Mouse (Mus musculus) stomach, embryonic 16.5 days (tissue): ENCODE measurements around the gene Gm10273. TPM values are rescaled to one million over a fixed set of nuclear protein-coding genes. Genes with fewer than 3 reads are reported as not detected.

Experiments
- ATAC-seq: fragments of 200-750 bp; cut with Nextera tagmentation; 2 replicates; pipeline ENCODE4 v1.8.0; 2017; ENCODE audit warnings: moderate number of reproducible peaks, moderate TSS enrichment; ENCODE audit not compliant: insufficient read depth, low FRiP score
- H3K27ac ChIP-seq: fragments of 300-500 bp; sonication (generic); 2 replicates; pipeline ENCODE4 v1.5.1; 2014; ENCODE audit warnings: low read length
- H3K27me3 ChIP-seq: fragments of 300-500 bp; sonication (generic); 2 replicates; pipeline ENCODE4 v1.6.1; 2014; ENCODE audit warnings: low read length, control low read depth, mixed read lengths; ENCODE audit not compliant: control insufficient read depth, insufficient read depth
- H3K36me3 ChIP-seq: fragments of 300-500 bp; sonication (generic); 2 replicates; pipeline ENCODE4 v1.6.1; 2014; ENCODE audit warnings: low read length; ENCODE audit not compliant: control insufficient read depth, insufficient read depth
- H3K4me1 ChIP-seq: fragments of 300-500 bp; sonication (generic); 2 replicates; pipeline ENCODE4 v1.6.1; 2014; ENCODE audit warnings: low read length, control low read depth, mixed read lengths; ENCODE audit not compliant: control insufficient read depth, insufficient read depth
- H3K4me2 ChIP-seq: fragments of 300-500 bp; sonication (generic); 2 replicates; pipeline ENCODE4 v1.6.1; 2014; ENCODE audit warnings: low read depth, low read length, mixed read lengths
- H3K4me3 ChIP-seq: fragments of 300-500 bp; sonication (generic); replicated peaks from 2 replicates; pipeline ENCODE4 v1.5.1; 2014; ENCODE audit warnings: mild to moderate bottlenecking, low read length
- H3K9ac ChIP-seq: fragments of 300-500 bp; sonication (generic); 2 replicates; pipeline ENCODE4 v1.6.1; 2014; ENCODE audit warnings: low read length
- H3K9me3 ChIP-seq: fragments of 300-500 bp; sonication (generic); replicated peaks from 2 replicates; pipeline ENCODE4 v1.6.1; 2016; ENCODE audit warnings: low read length, control low read depth; ENCODE audit not compliant: control insufficient read depth
- WGBS: fragments of 180-500 bp; shearing (Covaris S2); extraction: QIAGEN DNeasy Blood & Tissue Kit; methylation state at CpG from one replicate; pipeline ENCODE4 v1.1.7; 2014; 5-methylcytosine and 5-hydroxymethylcytosine counted together
- polyA plus RNA-seq: library from polyadenylated mRNA; unstranded; fragments of >200 nt; fragmentation: Nextera tagmentation; extraction: Ambion mirVana; gene quantifications from 2 replicates; pipeline ENCODE4 v1.2.1, GENCODE M21; 2015

The Gm10273 gene
- polyA plus RNA-seq, 1 experiment from 2014 or later = 7.2 TPM

GRCm38 (mm10) chr10:59364551-59364950 is 30.9 kb upstream of the Gm10273 start:
- Histone ChIP-seq H3K4me3 (no peak overlapping the region), H3K9me3 (no peaks in the 10 kb centered on the region), H3K9ac (no peak overlapping the region), H3K4me2 (no peak overlapping the region), H3K27me3 (no peaks in the 10 kb centered on the region), H3K36me3 (peaks cover 15% of the 10 kb centered on the region), H3K27ac (no peak overlapping the region), H3K4me1 (no peaks in the 10 kb centered on the region)
- 74% methylated on average over 3 of the region's 3 CpGs for WGBS
- no peak for ATAC-seq

- 78% methylated on average over 5 of the region's 5 CpGs for WGBS
- peaks cover 15% of the 10 kb centered on the region for H3K36me3 ChIP-seq
- H3K9ac ChIP-seq = no peak overlapping the region
- H3K4me1 ChIP-seq = no peaks in the 10 kb centered on the region
- no peak overlapping the region for H3K4me3 ChIP-seq
- no peak overlapping the region for H3K4me2 ChIP-seq
- no peak for ATAC-seq
- no peaks in the 10 kb centered on the region for H3K9me3 ChIP-seq
- H3K27me3 ChIP-seq = no peaks in the 10 kb centered on the region
- no peak overlapping the region for H3K27ac ChIP-seq
Measured at GRCm38 (mm10) chr10:59365804-59366589, 29.4 kb upstream of the Gm10273 start.

- no peaks in the 10 kb centered on the region for H3K9me3 ChIP-seq
- H3K27me3 ChIP-seq = no peaks in the 10 kb centered on the region
- H3K4me2 ChIP-seq = no peak overlapping the region
- no peak overlapping the region for H3K9ac ChIP-seq
- peaks cover 15% of the 10 kb centered on the region for H3K36me3 ChIP-seq
- no peak overlapping the region for H3K27ac ChIP-seq
- H3K4me3 ChIP-seq = no peak overlapping the region
- 97% methylated on average over 4 of the region's 4 CpGs for WGBS
- ATAC-seq = no peak
- H3K4me1 ChIP-seq = no peaks in the 10 kb centered on the region
Measured at GRCm38 (mm10) chr10:59366746-59367145, 28.7 kb upstream of the Gm10273 start.

GRCm38 (mm10) chr10:59367206-59367605 is 28.2 kb upstream of the Gm10273 start:
- Histone ChIP-seq H3K9ac (no peak overlapping the region), H3K4me1 (no peaks in the 10 kb centered on the region), H3K36me3 (peaks cover 15% of the 10 kb centered on the region), H3K9me3 (no peaks in the 10 kb centered on the region), H3K27ac (no peak overlapping the region), H3K27me3 (no peaks in the 10 kb centered on the region), H3K4me2 (no peak overlapping the region), H3K4me3 (no peak overlapping the region)
- 64% methylated on average over 4 of the region's 4 CpGs for WGBS
- ATAC-seq = no peak

GRCm38 (mm10) chr10:59368729-59369128 is 26.7 kb upstream of the Gm10273 start:
- no peak overlapping the region for H3K27ac ChIP-seq
- H3K27me3 ChIP-seq = no peaks in the 10 kb centered on the region
- no peak overlapping the region for H3K4me3 ChIP-seq
- H3K9ac ChIP-seq = no peak overlapping the region
- WGBS = 82% methylated on average over 8 of the region's 8 CpGs
- H3K36me3 ChIP-seq = peaks cover 12% of the 10 kb centered on the region
- H3K9me3 ChIP-seq = no peaks in the 10 kb centered on the region
- H3K4me1 ChIP-seq = no peaks in the 10 kb centered on the region
- ATAC-seq = no peak
- H3K4me2 ChIP-seq = no peak overlapping the region

GRCm38 (mm10) chr10:59369426-59369825 is 26.0 kb upstream of the Gm10273 start:
- no peak for ATAC-seq
- Histone ChIP-seq H3K4me3 (no peak overlapping the region), H3K4me1 (no peaks in the 10 kb centered on the region), H3K9ac (no peak overlapping the region), H3K27ac (no peak overlapping the region), H3K4me2 (no peak overlapping the region), H3K36me3 (peaks cover 12% of the 10 kb centered on the region), H3K27me3 (no peaks in the 10 kb centered on the region), H3K9me3 (no peaks in the 10 kb centered on the region)
- WGBS = 82% methylated on average over 9 of the region's 9 CpGs

- Histone ChIP-seq H3K4me1 (no peaks in the 10 kb centered on the region), H3K36me3 (0 out of 2 replicates have a peak, but pooled peaks cover 3% of the 10 kb centered on the region), H3K4me2 (no peak overlapping the region), H3K27me3 (no peaks in the 10 kb centered on the region), H3K9ac (no peak overlapping the region), H3K9me3 (no peaks in the 10 kb centered on the region), H3K27ac (no peak overlapping the region; the same call in 1 of the 2 replicates), H3K4me3 (no peak overlapping the region)
- ATAC-seq = no peak
- WGBS = 68% methylated on average over 10 of the region's 10 CpGs
Measured at GRCm38 (mm10) chr10:59377906-59378305, 17.5 kb upstream of the Gm10273 start.

- no peaks in the 10 kb centered on the region for H3K9me3 ChIP-seq
- H3K4me2 ChIP-seq = no peak overlapping the region
- H3K4me1 ChIP-seq = no peaks in the 10 kb centered on the region
- ATAC-seq = no peak
- no peaks in the 10 kb centered on the region for H3K36me3 ChIP-seq
- no peak overlapping the region for H3K9ac ChIP-seq
- WGBS = 89% methylated on average over 4 of the region's 4 CpGs
- H3K27me3 ChIP-seq = no peaks in the 10 kb centered on the region
- H3K27ac ChIP-seq = no peak overlapping the region
- no peak overlapping the region for H3K4me3 ChIP-seq
Measured at GRCm38 (mm10) chr10:59378728-59379127, 16.7 kb upstream of the Gm10273 start.

GRCm38 (mm10) chr10:59379927-59380326 is 15.5 kb upstream of the Gm10273 start:
- ATAC-seq = no peak
- no peak overlapping the region for H3K9ac ChIP-seq
- H3K36me3 ChIP-seq = no peaks in the 10 kb centered on the region
- no peak overlapping the region for H3K4me2 ChIP-seq
- no peaks in the 10 kb centered on the region for H3K27me3 ChIP-seq
- H3K4me1 ChIP-seq = no peaks in the 10 kb centered on the region
- no peaks in the 10 kb centered on the region for H3K9me3 ChIP-seq
- 30% methylated on average over 3 of the region's 3 CpGs for WGBS
- H3K27ac ChIP-seq = no peak overlapping the region
- no peak overlapping the region for H3K4me3 ChIP-seq
